Mouse (Mus musculus): ENCODE measurements at regions not wholly inside any gene's neighbourhood (a gene's known extent, or its start where the extent isn't known, plus 50 kb on each side); places are given as distances from the start of the nearest gene placed in this dataset.

- H3K27me3 ChIP-seq (ENCODE audit: control insufficient read depth, insufficient read depth, low read length) = no peaks in the 10 kb centered on the region
- WGBS = 74% methylated on average over 2 of the region's 2 CpGs
- DNase-seq (ENCODE audit: extremely low read depth, low read depth, low spot score) = no peak
- H3K36me3 ChIP-seq (ENCODE audit: control insufficient read depth, insufficient read depth, low read length) = no peaks in the 10 kb centered on the region
- H3K9ac ChIP-seq (ENCODE audit: low read depth, low read length) = no peak overlapping the region
- H3K4me1 ChIP-seq (ENCODE audit: control insufficient read depth, insufficient read depth, low read length) = no peaks in the 10 kb centered on the region
- H3K27ac ChIP-seq (replicated peaks; ENCODE audit: insufficient read depth, low read depth, low read length) = no peak overlapping the region
- TF ChIP-seq POLR2A (IDR thresholded peaks at IDR 0.05; ENCODE audit: extremely low read depth, insufficient read depth, low read length) = no peak
- no peak for TF ChIP-seq CTCF (IDR thresholded peaks at IDR 0.05; ENCODE audit: low read depth, low read length)
- H3K79me2 ChIP-seq (ENCODE audit: control insufficient read depth, insufficient read depth, low read length) = no peaks in the 10 kb centered on the region
- H3K4me3 ChIP-seq (ENCODE audit: insufficient read depth, low read depth, low read length) = no peak overlapping the region
These were observed 541.8 kb upstream of the Manea start for GRCm38 (mm10) chr4:26888514-26888913.

GRCm38 (mm10) chr4:26879022-26879421, 532.3 kb upstream of the Manea start:
- Histone ChIP-seq H3K27ac (replicated peaks; ENCODE audit: insufficient read depth, low read depth, low read length) (no peak overlapping the region), H3K4me1 (ENCODE audit: control insufficient read depth, insufficient read depth, low read length) (no peaks in the 10 kb centered on the region), H3K4me3 (ENCODE audit: insufficient read depth, low read depth, low read length) (no peak overlapping the region), H3K27me3 (ENCODE audit: control insufficient read depth, insufficient read depth, low read length) (no peaks in the 10 kb centered on the region), H3K79me2 (ENCODE audit: control insufficient read depth, insufficient read depth, low read length) (no peaks in the 10 kb centered on the region), H3K36me3 (ENCODE audit: control insufficient read depth, insufficient read depth, low read length) (no peaks in the 10 kb centered on the region), H3K9ac (ENCODE audit: low read depth, low read length) (no peak overlapping the region)
- TF ChIP-seq CTCF (IDR thresholded peaks at IDR 0.05; ENCODE audit: low read depth, low read length) (0 out of 2 replicates have a peak, but pooled peaks have one; percentile 22), POLR2A (IDR thresholded peaks at IDR 0.05; ENCODE audit: extremely low read depth, insufficient read depth, low read length) (no peak)
- 29% methylated on average over 3 of the region's 3 CpGs for WGBS
- DNase-seq (ENCODE audit: extremely low read depth, low read depth, low spot score) = no peak

- H3K79me2 ChIP-seq (ENCODE audit: control insufficient read depth, insufficient read depth, low read length) = no peaks in the 10 kb centered on the region
- DNase-seq (ENCODE audit: extremely low read depth, low read depth, low spot score) = no peak
- H3K4me1 ChIP-seq (ENCODE audit: control insufficient read depth, insufficient read depth, low read length) = no peaks in the 10 kb centered on the region
- WGBS = 61% methylated on average over 1 of the region's 1 CpGs
- H3K27ac ChIP-seq (replicated peaks; ENCODE audit: insufficient read depth, low read depth, low read length) = no peak overlapping the region
- H3K27me3 ChIP-seq (ENCODE audit: control insufficient read depth, insufficient read depth, low read length) = no peaks in the 10 kb centered on the region
- no peak overlapping the region for H3K9ac ChIP-seq (ENCODE audit: low read depth, low read length)
- no peak for TF ChIP-seq POLR2A (IDR thresholded peaks at IDR 0.05; ENCODE audit: extremely low read depth, insufficient read depth, low read length)
- TF ChIP-seq CTCF (IDR thresholded peaks at IDR 0.05; ENCODE audit: low read depth, low read length) = no peak
- no peak overlapping the region for H3K4me3 ChIP-seq (ENCODE audit: insufficient read depth, low read depth, low read length)
- no peaks in the 10 kb centered on the region for H3K36me3 ChIP-seq (ENCODE audit: control insufficient read depth, insufficient read depth, low read length)
These were observed 495.1 kb upstream of the Manea start for GRCm38 (mm10) chr4:26841761-26842160.

- H3K4me1 ChIP-seq (ENCODE audit: control insufficient read depth, insufficient read depth, low read length) = no peaks in the 10 kb centered on the region
- no peak overlapping the region for H3K9ac ChIP-seq (ENCODE audit: low read depth, low read length)
- H3K79me2 ChIP-seq (ENCODE audit: control insufficient read depth, insufficient read depth, low read length) = no peaks in the 10 kb centered on the region
- no peaks in the 10 kb centered on the region for H3K27me3 ChIP-seq (ENCODE audit: control insufficient read depth, insufficient read depth, low read length)
- DNase-seq (ENCODE audit: extremely low read depth, low read depth, low spot score) = no peak
- no peak overlapping the region for H3K4me3 ChIP-seq (ENCODE audit: insufficient read depth, low read depth, low read length)
- H3K27ac ChIP-seq (replicated peaks; ENCODE audit: insufficient read depth, low read depth, low read length) = no peak overlapping the region
- WGBS = 76% methylated on average over 3 of the region's 3 CpGs
- no peaks in the 10 kb centered on the region for H3K36me3 ChIP-seq (ENCODE audit: control insufficient read depth, insufficient read depth, low read length)
- no peak for TF ChIP-seq POLR2A (IDR thresholded peaks at IDR 0.05; ENCODE audit: extremely low read depth, insufficient read depth, low read length)
- TF ChIP-seq CTCF (IDR thresholded peaks at IDR 0.05; ENCODE audit: low read depth, low read length) = no peak
These were observed 454.1 kb upstream of the Manea start for GRCm38 (mm10) chr4:26800831-26801230.

GRCm38 (mm10) chr4:26793181-26793824, 446.6 kb upstream of the Manea start:
- 94% methylated on average over 1 of the region's 1 CpGs for WGBS
- no peaks in the 10 kb centered on the region for H3K79me2 ChIP-seq (ENCODE audit: control insufficient read depth, insufficient read depth, low read length)
- DNase-seq (ENCODE audit: extremely low read depth, low read depth, low spot score) = no peak
- H3K4me3 ChIP-seq (ENCODE audit: insufficient read depth, low read depth, low read length) = no peak overlapping the region
- TF ChIP-seq CTCF (IDR thresholded peaks at IDR 0.05; ENCODE audit: low read depth, low read length) (no peak), POLR2A (IDR thresholded peaks at IDR 0.05; ENCODE audit: extremely low read depth, insufficient read depth, low read length) (no peak)
- no peaks in the 10 kb centered on the region for H3K27me3 ChIP-seq (ENCODE audit: control insufficient read depth, insufficient read depth, low read length)
- H3K27ac ChIP-seq (replicated peaks; ENCODE audit: insufficient read depth, low read depth, low read length) = no peak overlapping the region
- H3K36me3 ChIP-seq (ENCODE audit: control insufficient read depth, insufficient read depth, low read length) = no peaks in the 10 kb centered on the region
- H3K9ac ChIP-seq (ENCODE audit: low read depth, low read length) = no peak overlapping the region
- H3K4me1 ChIP-seq (ENCODE audit: control insufficient read depth, insufficient read depth, low read length) = no peaks in the 10 kb centered on the region

- 83% methylated on average over 2 of the region's 2 CpGs for WGBS
- no peak overlapping the region for H3K27ac ChIP-seq (replicated peaks; ENCODE audit: insufficient read depth, low read depth, low read length)
- no peak for DNase-seq (ENCODE audit: extremely low read depth, low read depth, low spot score)
- no peaks in the 10 kb centered on the region for H3K27me3 ChIP-seq (ENCODE audit: control insufficient read depth, insufficient read depth, low read length)
- H3K9ac ChIP-seq (ENCODE audit: low read depth, low read length) = no peak overlapping the region
- no peaks in the 10 kb centered on the region for H3K4me1 ChIP-seq (ENCODE audit: control insufficient read depth, insufficient read depth, low read length)
- no peaks in the 10 kb centered on the region for H3K79me2 ChIP-seq (ENCODE audit: control insufficient read depth, insufficient read depth, low read length)
- no peaks in the 10 kb centered on the region for H3K36me3 ChIP-seq (ENCODE audit: control insufficient read depth, insufficient read depth, low read length)
- H3K4me3 ChIP-seq (ENCODE audit: insufficient read depth, low read depth, low read length) = no peak overlapping the region
- TF ChIP-seq CTCF (IDR thresholded peaks at IDR 0.05; ENCODE audit: low read depth, low read length) = no peak
- TF ChIP-seq POLR2A (IDR thresholded peaks at IDR 0.05; ENCODE audit: extremely low read depth, insufficient read depth, low read length) = no peak
These were observed 421.2 kb upstream of the Manea start for GRCm38 (mm10) chr4:26767896-26768295.

All from liver, adult 2 months (tissue).